Mouse (Mus musculus): ENCODE measurements around the gene Meiob.

The Meiob gene

GRCm38 (mm10) chr17:24874405-24874745 lies 70.3 kb downstream of the Meiob start:
- no peak for DNase-seq (ENCODE audit: low spot score)

GRCm38 (mm10) chr17:24874989-24875388 lies 70.9 kb downstream of the Meiob start:
- DNase-seq (ENCODE audit: low spot score), result no peak

- no peak for DNase-seq (ENCODE audit: low spot score)
Measured at GRCm38 (mm10) chr17:24877336-24878116, 73.4 kb downstream of the Meiob start.

- DNase-seq (ENCODE audit: low spot score), result no peak
Measured at GRCm38 (mm10) chr17:24878117-24878397, 74.0 kb downstream of the Meiob start.

GRCm38 (mm10) chr17:24878531-24878930 lies 74.4 kb downstream of the Meiob start:
- DNase-seq (ENCODE audit: low spot score), result no peak

GRCm38 (mm10) chr17:24881738-24882440 lies 77.8 kb downstream of the Meiob start:
- DNase-seq (ENCODE audit: low spot score), result peak; percentile 67

- no peak for DNase-seq (ENCODE audit: low spot score)
Measured at GRCm38 (mm10) chr17:24884391-24884790, 80.3 kb downstream of the Meiob start.

GRCm38 (mm10) chr17:24885356-24886133 lies 81.5 kb downstream of the Meiob start:
- DNase-seq (ENCODE audit: low spot score), result no peak

- peak; percentile 99 for DNase-seq (ENCODE audit: low spot score)
Measured at GRCm38 (mm10) chr17:24886134-24886931, 82.2 kb downstream of the Meiob start, which contains the start of the genes Nubp2 and Spsb3. Nubp2 (minus strand) TSS chr17:24886349. Spsb3 (plus strand) TSS chr17:24886643.

GRCm38 (mm10) chr17:24886932-24887271 lies 82.8 kb downstream of the Meiob start:
- no peak for DNase-seq (ENCODE audit: low spot score)

GRCm38 (mm10) chr17:24887291-24888080 lies 83.4 kb downstream of the Meiob start:
- DNase-seq (ENCODE audit: low spot score), result no peak

GRCm38 (mm10) chr17:24888862-24889261 lies 84.8 kb downstream of the Meiob start:
- DNase-seq (ENCODE audit: low spot score), result no peak
